Mouse (Mus musculus) embryo, embryonic 11 days (tissue): Measurements from ENCODE around the gene Cyb561.

ENCODE experiments used
- DNase-seq: peaks from one replicate; pipeline ENCODE4 v3.0.0-alpha.2; 2015

Cyb561 gene

DNA sequence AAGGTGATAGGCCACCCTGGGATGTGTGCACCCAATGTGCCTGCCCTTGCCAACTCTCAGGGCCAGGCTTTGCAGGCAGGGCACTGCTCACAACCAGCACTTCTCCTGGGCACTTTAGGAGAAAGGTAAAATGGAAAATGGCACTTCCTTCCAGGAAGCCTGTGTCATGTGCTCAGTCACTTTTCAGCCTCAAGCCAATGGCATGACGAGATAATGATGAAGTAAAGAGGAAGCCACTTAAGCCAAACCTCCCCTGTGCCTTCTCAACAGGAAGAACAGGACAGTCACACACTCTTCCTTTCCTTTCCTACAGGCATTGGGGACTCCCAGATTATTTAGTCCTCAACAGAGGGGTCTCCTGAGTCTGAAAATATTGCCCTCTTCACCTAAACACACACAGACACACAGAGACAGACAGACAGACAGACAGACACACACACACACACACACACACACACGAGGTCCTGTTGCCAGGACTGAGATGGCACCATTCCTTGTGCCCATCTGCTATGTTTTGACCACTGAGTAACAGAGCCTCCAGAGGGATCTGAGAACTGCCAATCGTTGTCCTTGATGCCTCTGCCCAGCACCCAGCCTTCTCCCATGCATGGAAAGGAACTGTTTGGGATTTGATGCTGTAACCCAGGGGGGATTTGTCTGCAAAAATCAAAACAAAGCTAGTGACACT is 32.9 kb downstream of the Cyb561 start:
- no peak for DNase-seq

DNA sequence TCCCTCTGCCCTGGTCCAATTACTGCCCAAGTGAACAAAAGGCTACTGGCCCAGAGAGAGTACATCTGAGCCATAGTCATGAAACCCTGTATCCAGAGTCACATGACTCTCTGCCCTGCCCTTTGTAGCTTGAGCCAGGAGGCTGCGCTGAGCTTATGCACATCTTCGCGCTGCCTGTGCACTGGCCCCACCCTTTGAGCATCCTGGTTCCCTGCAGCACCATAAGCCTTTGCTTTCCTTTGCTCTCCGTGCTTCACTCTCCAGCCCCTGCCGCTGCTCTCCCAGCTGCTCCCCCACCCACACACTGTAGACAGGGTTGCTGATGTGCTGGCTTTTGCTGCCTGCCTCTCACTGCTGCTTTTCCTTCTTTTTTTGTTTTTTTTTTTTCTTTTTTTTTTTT is 39.6 kb downstream of the Cyb561 start:
- DNase-seq = no peak

DNA sequence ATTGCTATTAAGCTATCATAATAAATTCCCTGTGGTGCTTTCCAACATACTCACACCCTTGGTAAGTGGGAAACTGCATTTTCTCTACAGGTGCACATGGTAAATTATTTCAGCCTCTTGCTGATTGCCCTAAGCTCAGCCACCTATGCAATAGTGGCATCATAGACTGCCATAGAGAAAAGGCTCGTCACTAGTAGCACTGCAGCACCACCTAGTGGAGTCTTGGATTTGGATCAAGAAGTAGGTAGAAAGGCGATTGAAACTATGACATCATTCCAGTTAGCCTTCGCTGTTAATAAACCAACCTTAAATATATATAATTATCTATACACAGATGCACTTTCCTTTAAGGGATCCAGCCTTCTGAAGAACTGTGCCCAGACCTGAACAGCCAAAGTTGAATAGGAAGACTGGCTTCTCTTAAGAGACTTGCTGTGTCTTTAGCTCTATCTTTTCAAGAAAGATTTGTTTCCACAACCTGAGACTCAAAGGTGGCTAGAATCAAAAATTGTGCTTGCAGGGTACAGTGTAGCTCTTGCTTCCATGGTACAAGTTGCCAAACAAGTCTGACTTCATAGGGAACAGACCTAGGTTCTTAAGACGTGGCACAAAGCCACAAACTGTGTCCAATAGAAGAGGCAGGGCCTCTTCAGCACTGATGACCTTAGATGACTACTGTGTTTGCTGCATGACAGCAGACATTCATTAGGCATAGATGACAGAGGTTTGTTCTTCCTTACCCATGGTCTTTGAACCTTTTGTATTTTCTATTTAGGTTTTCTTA is 41.4 kb downstream of the Cyb561 start:
- peak; percentile 89 for DNase-seq

DNA sequence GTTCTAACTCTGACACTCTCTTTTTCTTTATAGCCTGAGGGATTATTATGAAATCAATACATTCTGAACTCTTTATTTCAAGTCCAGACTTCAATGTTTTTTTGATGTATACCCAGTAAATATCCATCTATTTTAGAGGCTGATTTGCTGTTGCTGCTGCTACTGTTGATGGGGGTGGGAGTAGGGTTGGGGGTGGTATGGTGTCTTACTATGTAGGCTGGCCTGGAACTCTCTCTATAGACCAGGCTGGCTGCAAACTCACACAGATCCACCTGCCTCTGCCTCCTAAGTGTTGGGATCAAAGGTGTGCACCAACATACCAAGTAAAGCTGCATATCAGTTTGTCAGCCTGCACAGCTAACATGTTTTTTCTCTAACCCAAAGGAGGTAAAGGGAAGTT is 42.0 kb downstream of the Cyb561 start:
- DNase-seq = no peak

DNA sequence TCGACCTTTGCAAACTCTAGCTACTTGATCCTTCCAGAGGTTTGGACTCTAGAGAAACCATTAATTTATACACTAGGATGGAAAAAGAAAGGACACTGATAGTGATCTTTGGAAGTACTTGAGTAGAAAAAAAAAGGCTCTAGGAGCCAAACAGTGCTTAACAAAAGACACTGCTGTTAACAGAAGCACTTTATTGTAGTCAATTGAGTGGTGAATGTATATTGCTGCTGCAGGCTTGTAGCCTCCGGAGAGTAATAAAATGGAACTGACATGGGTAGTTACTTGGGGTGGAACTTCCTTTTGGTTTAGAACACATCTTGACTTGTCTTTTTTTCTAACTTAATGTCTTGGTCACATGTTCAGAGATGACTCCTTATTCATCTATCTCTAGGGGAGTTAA is 43.5 kb downstream of the Cyb561 start:
- no peak for DNase-seq

DNA sequence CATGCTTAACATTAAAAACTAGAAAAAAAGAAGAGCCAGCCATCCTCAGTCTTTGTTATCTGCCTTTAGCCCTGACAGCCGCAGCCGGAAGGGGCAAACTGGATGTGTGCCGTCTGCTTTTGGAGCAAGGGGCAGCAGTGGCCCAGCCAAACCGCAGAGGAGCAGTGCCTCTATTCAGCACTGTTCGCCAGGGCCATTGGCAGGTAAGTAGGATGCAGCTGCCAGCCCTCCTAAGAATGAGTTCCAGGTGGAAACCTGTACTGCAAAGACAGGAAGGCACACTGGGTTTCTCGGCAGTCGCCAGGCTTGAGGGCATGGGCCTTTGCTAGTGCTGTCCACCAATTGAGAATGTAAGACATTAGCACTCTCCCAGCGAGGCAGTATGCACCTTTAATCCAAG is 44.2 kb downstream of the Cyb561 start:
- DNase-seq = no peak

DNA sequence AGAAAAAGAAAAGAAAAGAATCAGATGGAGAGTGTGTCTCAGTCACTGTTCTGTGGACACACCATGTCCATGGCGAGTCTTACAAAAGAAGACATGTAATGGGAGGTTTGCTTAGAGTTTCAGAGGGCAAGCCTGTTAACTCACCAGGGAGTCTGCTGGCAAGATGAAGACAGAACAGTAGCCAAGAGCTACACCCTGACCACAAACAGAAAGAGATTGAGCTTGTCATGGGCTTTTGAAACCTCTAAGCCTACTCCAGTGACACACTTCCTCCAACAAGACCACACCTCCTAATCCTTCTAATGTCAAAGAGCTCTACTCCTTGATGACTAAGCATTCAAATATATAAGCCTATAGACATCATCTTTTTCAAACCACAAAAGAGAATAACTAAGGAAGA is 45.8 kb downstream of the Cyb561 start:
- DNase-seq = no peak

DNA sequence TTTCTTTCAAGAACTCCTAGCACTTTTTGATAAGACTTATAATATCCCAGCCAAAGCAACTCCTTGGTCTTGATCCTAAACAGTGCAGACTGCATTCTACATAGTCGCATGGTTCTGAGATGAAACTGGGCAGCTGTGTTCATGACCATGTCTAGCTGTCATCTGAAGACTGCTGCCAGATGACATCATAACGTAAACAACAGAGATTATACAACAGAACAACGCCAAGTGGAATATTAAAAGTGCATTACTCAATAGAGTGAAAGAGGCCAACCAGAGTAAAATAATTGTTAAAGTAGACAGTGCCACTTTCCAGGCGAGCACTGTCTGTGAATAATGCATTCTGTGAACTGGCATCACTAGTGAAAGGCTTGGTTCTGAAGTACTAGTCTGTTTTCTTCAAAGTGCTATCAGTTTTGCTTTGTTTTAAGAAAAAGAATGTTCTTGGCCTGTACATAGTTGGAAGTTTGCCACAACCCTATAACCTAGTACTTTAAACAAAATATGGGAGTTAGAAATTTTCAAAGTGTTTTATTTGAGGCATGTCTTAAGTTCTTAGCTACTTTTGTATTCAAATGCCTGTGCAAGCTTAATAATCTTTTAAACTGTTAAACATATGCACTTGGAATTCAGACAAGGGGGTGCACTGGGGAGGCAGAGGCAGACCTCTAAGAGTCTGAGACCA is 47.5 kb downstream of the Cyb561 start:
- no peak for DNase-seq

DNA sequence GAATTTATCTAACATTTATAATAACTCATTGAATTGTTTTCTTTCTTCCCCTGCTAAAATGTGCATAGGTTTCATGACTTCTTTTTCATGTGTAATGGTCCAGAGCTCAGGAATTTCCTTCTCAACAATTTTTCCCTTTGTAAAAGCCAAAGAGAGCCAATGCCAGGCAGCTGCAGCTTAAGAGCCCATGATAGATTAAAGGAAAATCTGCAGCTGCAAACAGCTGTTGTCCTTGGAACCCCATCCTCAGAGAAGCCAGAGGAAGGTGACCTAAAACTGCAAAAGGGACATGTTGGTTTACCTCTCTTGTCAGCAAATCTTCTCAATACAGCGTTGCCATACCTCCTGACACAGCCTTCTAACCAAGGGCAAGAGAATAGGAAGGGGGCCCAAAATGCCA is 50.2 kb downstream of the Cyb561 start:
- no peak for DNase-seq

DNA sequence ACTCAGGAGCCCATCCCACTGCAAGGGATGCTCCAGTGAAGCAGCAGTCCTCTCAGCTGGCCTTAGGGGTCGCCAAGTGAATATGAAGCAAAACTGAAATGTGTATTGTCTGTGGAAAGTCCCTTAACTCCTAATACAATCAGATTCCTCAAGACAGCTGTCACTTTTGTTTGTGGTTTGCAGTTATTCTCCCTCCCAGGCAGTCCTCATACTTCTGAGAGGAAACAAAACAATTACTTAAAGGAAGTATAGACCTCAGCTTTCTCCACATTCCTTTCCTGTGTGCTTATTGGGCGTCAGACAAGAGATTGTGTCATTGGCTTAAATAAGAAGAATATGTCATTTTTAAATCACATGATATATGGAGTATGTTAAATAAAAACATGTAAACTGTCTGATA is 51.6 kb downstream of the Cyb561 start:
- no peak for DNase-seq

DNA sequence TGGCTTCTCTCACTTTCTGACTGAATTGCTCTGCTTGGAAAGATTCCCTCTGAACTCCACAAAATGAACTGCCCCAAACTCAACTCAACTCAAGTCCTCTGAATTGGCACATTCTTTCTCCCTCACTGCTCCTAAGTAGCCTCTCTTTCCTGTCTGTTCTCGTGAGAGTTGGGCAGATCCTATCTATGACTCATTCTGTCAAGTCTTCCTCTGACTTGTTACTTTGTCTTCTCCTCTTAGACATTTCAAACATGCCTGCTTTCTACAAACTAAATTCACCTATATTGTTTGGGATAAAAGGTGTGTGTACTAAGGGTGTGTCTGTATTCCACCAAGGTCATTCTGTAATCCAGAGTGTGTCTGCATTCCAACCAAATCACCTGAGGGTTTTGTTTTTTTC is 54.0 kb downstream of the Cyb561 start:
- no peak for DNase-seq

DNA sequence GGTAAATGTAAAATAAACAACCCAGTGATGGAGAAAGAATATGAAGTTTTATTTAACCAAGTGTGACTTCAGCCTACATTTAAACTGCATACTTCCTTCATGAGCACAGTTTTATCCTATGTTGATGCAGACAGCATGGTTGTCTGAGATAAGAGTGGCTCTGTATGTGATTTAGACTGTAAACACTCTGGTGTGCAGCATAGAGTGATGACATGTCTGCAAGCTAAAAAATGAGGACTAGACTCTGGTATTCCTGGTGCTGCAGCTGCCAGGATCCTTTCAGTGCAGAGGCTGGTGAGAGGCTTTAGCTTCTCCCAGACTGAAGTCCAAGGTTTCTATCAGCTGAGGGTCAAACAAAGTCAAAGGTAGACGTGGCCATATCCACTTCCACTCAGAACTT is 65.9 kb downstream of the Cyb561 start:
- no peak for DNase-seq

DNA sequence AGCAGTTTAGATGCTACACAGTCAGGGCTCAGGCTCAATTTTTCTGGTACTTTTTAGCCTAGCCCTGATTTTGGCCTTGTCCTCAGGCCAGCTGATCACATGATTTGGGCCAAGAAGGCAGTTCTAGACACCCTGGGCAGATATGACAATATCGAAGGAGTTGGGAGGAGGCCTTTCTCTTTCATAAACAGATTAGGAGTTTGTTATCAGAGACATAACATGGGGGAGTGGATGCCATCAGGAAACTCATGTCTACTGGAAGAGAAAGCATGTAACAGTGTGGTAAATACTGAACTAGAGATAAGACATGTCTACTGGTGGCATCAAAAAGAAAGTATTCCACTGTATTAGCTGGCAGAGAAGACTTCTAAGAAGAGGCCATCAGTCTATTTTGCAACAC is 67.6 kb downstream of the Cyb561 start:
- no peak for DNase-seq
